Mouse (Mus musculus) liver, postnatal 0 days (tissue): ENCODE measurements around the gene Degs1. TPM values are rescaled to one million over a fixed set of nuclear protein-coding genes. Genes with fewer than 3 reads are reported as not detected.

ENCODE experiments used
- ATAC-seq: fragments of 200-750 bp; cut with Nextera tagmentation; 2 replicates; pipeline ENCODE4 v1.8.0; 2017; ENCODE audit warnings: mild to moderate bottlenecking, moderate library complexity
- DNase-seq: peaks from one replicate; pipeline ENCODE4 v3.0.0-alpha.2; 2016
- H3K27ac ChIP-seq: fragments of 300-500 bp; sonication (generic); 2 replicates; pipeline ENCODE4 v1.5.1; 2014; ENCODE audit warnings: antibody characterized with exemption, moderate library complexity, mild to moderate bottlenecking, low read depth
- H3K27me3 ChIP-seq: fragments of 300-500 bp; sonication (generic); 2 replicates; pipeline ENCODE4 v1.6.1; 2014; ENCODE audit warnings: low read length, control low read depth, mixed read lengths; ENCODE audit not compliant: insufficient read depth
- H3K36me3 ChIP-seq: fragments of 300-500 bp; sonication (generic); replicated peaks from 2 replicates; pipeline ENCODE4 v1.6.1; 2014; ENCODE audit warnings: mild to moderate bottlenecking, control low read depth, low read length, moderate library complexity, mixed read lengths; ENCODE audit not compliant: insufficient read depth
- H3K4me1 ChIP-seq: fragments of 300-500 bp; sonication (generic); 2 replicates; pipeline ENCODE4 v1.6.1; 2014; ENCODE audit warnings: antibody characterized with exemption, mild to moderate bottlenecking, control low read depth; ENCODE audit not compliant: insufficient read depth
- H3K4me2 ChIP-seq: fragments of 300-500 bp; sonication (generic); 2 replicates; pipeline ENCODE4 v1.6.1; 2014; ENCODE audit warnings: low read depth, mild to moderate bottlenecking, low read length, moderate library complexity, mixed read lengths
- H3K4me3 ChIP-seq: fragments of 300-500 bp; sonication (generic); 2 replicates; pipeline ENCODE4 v1.5.1; 2014; ENCODE audit warnings: low read depth, low read length
- H3K9ac ChIP-seq: fragments of 300-500 bp; sonication (generic); replicated peaks from 2 replicates; pipeline ENCODE4 v1.6.1; 2014; ENCODE audit warnings: mild to moderate bottlenecking, moderate library complexity
- H3K9me3 ChIP-seq: fragments of 300-500 bp; sonication (generic); 2 replicates; pipeline ENCODE4 v1.6.1; 2016; ENCODE audit warnings: mild to moderate bottlenecking, control low read depth, low read length, mixed read lengths
- CTCF ChIP-seq: sonication (generic); IDR thresholded peaks from 2 replicates; pipeline ENCODE4 v1.5.1; 2016; ENCODE audit warnings: antibody characterized with exemption, low read depth
- EP300 ChIP-seq: IDR thresholded peaks from 2 replicates; pipeline ENCODE4 v1.6.1; 2016; ENCODE audit warnings: antibody characterized with exemption, low read depth, mild to moderate bottlenecking
- WGBS: fragments of 180-500 bp; shearing (Covaris S2); extraction: QIAGEN DNeasy Blood & Tissue Kit; methylation state at CpG from one replicate; pipeline ENCODE4 v1.1.7; 2014; ENCODE audit not compliant: insufficient replicate concordance; 5-methylcytosine and 5-hydroxymethylcytosine counted together
- polyA plus RNA-seq: library from polyadenylated mRNA; unstranded; fragments of >200 nt; fragmentation: Nextera tagmentation; extraction: Ambion mirVana; gene quantifications from 2 replicates; pipeline ENCODE4 v1.2.1, GENCODE M21; 2015

Gene Degs1
- polyA plus RNA-seq: 96.4 and 96.8 TPM in 2 replicates

GRCm38 (mm10) chr1:182282091-182283075 is at the start of gene Degs1:
TSS of gene Degs1 (minus strand) at chr1:182282804.
- Histone ChIP-seq H3K4me3 (peak within 1 kb of the TSS; percentile 76), H3K36me3 (peaks cover 21% of the 10 kb centered on the region), H3K27ac (peak within 1 kb of the TSS; percentile 97), H3K27me3 (no peaks in the 10 kb centered on the region), H3K4me1 (peaks cover 27% of the 10 kb centered on the region), H3K9ac (peak within 1 kb of the TSS; percentile 96), H3K4me2 (peak within 1 kb of the TSS; percentile 97), H3K9me3 (no peaks in the 10 kb centered on the region)
- no peak for TF ChIP-seq CTCF
- no peak for TF ChIP-seq EP300
- WGBS: under 1% methylated on average over 92 of the region's 94 CpGs
- peak; percentile 93 for ATAC-seq
- peak; percentile 97 for DNase-seq

- TF ChIP-seq EP300: no peak
- TF ChIP-seq CTCF: no peak
- peaks cover 57% of the 10 kb centered on the region for H3K36me3 ChIP-seq
- no peak overlapping the region for H3K27ac ChIP-seq
- H3K27me3 ChIP-seq: no peaks in the 10 kb centered on the region
- H3K4me2 ChIP-seq: no peak overlapping the region
- ATAC-seq: no peak
- no peaks in the 10 kb centered on the region for H3K4me1 ChIP-seq
- DNase-seq: no peak
- no peak overlapping the region for H3K4me3 ChIP-seq
- no peaks in the 10 kb centered on the region for H3K9me3 ChIP-seq
- 80% methylated on average over 1 of the region's 1 CpGs for WGBS
- no peak overlapping the region for H3K9ac ChIP-seq
These were observed 43.3 kb upstream of the Degs1 start for GRCm38 (mm10) chr1:182325919-182326318.

GRCm38 (mm10) chr1:182324552-182324951 is 41.9 kb upstream of the Degs1 start:
- no peak for TF ChIP-seq EP300
- no peak for TF ChIP-seq CTCF
- peaks cover 56% of the 10 kb centered on the region for H3K36me3 ChIP-seq
- 81% methylated on average over 7 of the region's 7 CpGs for WGBS
- no peaks in the 10 kb centered on the region for H3K27me3 ChIP-seq
- no peak for DNase-seq
- H3K27ac ChIP-seq: no peak overlapping the region
- no peak overlapping the region for H3K4me2 ChIP-seq
- H3K4me3 ChIP-seq: no peak overlapping the region
- no peak overlapping the region for H3K9ac ChIP-seq
- H3K9me3 ChIP-seq: no peaks in the 10 kb centered on the region
- H3K4me1 ChIP-seq: no peaks in the 10 kb centered on the region
- ATAC-seq: no peak

- no peak for TF ChIP-seq EP300
- TF ChIP-seq CTCF: no peak
- H3K27me3 ChIP-seq: no peaks in the 10 kb centered on the region
- no peak overlapping the region for H3K4me3 ChIP-seq
- no peaks in the 10 kb centered on the region for H3K4me1 ChIP-seq
- no peak overlapping the region for H3K27ac ChIP-seq
- no peak overlapping the region for H3K9ac ChIP-seq
- DNase-seq (no peak), ATAC-seq (no peak)
- 89% methylated on average over 3 of the region's 3 CpGs for WGBS
- peaks cover 61% of the 10 kb centered on the region for H3K36me3 ChIP-seq
- H3K9me3 ChIP-seq: no peaks in the 10 kb centered on the region
- H3K4me2 ChIP-seq: no peak overlapping the region
These were observed 40.5 kb upstream of the Degs1 start for GRCm38 (mm10) chr1:182323139-182323538.

- H3K4me3 ChIP-seq: no peak overlapping the region
- H3K27me3 ChIP-seq: no peaks in the 10 kb centered on the region
- peaks cover 5% of the 10 kb centered on the region; the same call in 1 of the 2 replicates for H3K9me3 ChIP-seq
- H3K27ac ChIP-seq: no peak overlapping the region
- H3K9ac ChIP-seq: no peak overlapping the region
- no peak for ATAC-seq
- TF ChIP-seq EP300 (no peak), CTCF (no peak)
- no peak overlapping the region for H3K4me2 ChIP-seq
- no peaks in the 10 kb centered on the region for H3K4me1 ChIP-seq
- peaks cover 50% of the 10 kb centered on the region for H3K36me3 ChIP-seq
- DNase-seq: no peak
- 88% methylated on average over 5 of the region's 5 CpGs for WGBS
These were observed 31.6 kb upstream of the Degs1 start for GRCm38 (mm10) chr1:182314201-182314600.

- DNase-seq: no peak
- H3K27ac ChIP-seq: no peak overlapping the region
- peaks cover 40% of the 10 kb centered on the region for H3K36me3 ChIP-seq
- 88% methylated on average over 8 of the region's 8 CpGs for WGBS
- H3K4me3 ChIP-seq: no peak overlapping the region
- no peak overlapping the region for H3K9ac ChIP-seq
- H3K27me3 ChIP-seq: no peaks in the 10 kb centered on the region
- TF ChIP-seq CTCF: no peak
- no peak for TF ChIP-seq EP300
- H3K9me3 ChIP-seq: peaks cover 5% of the 10 kb centered on the region; the same call in 1 of the 2 replicates
- no peak for ATAC-seq
- H3K4me2 ChIP-seq: no peak overlapping the region
- no peaks in the 10 kb centered on the region for H3K4me1 ChIP-seq
These were observed 30.6 kb upstream of the Degs1 start for GRCm38 (mm10) chr1:182313181-182313580.
